Mouse (Mus musculus) intestine, embryonic 14.5 days (tissue): ENCODE measurements around the gene Cfap77. TPM values are rescaled to one million over a fixed set of nuclear protein-coding genes. Genes with fewer than 3 reads are reported as not detected.

Experiments used
- ATAC-seq: fragments of 200-750 bp; cut with Nextera tagmentation; replicated peaks from 2 replicates; pipeline ENCODE4 v1.8.0; 2017; ENCODE audit warnings: low read depth, moderate number of reproducible peaks, moderate TSS enrichment, moderate library complexity; ENCODE audit not compliant: low FRiP score, low TSS enrichment
- DNase-seq: peaks from one replicate; pipeline ENCODE4 v3.0.0-alpha.2; 2018; ENCODE audit warnings: low spot score
- H3K27ac ChIP-seq: fragments of 300-500 bp; sonication (generic); 2 replicates; pipeline ENCODE4 v1.5.1; 2014; ENCODE audit warnings: low read depth, mild to moderate bottlenecking, control low read depth
- H3K27me3 ChIP-seq: fragments of 300-500 bp; sonication (generic); replicated peaks from 2 replicates; pipeline ENCODE4 v1.6.1; 2014; ENCODE audit warnings: low read length, control low read depth; ENCODE audit not compliant: control insufficient read depth, insufficient read depth
- H3K36me3 ChIP-seq: fragments of 300-500 bp; sonication (generic); 2 replicates; pipeline ENCODE4 v1.6.1; 2014; ENCODE audit warnings: low read length, control low read depth; ENCODE audit not compliant: control insufficient read depth, insufficient read depth
- H3K4me1 ChIP-seq: fragments of 300-500 bp; sonication (generic); replicated peaks from 2 replicates; pipeline ENCODE4 v1.6.1; 2014; ENCODE audit warnings: low read length, control low read depth, mixed read lengths; ENCODE audit not compliant: control insufficient read depth, insufficient read depth
- H3K4me2 ChIP-seq: fragments of 300-500 bp; sonication (generic); 2 replicates; pipeline ENCODE4 v1.6.1; 2014; ENCODE audit warnings: low read length
- H3K4me3 ChIP-seq: fragments of 300-500 bp; sonication (generic); 2 replicates; pipeline ENCODE4 v1.5.1; 2014; ENCODE audit warnings: low read depth, low read length, control low read depth, mixed read lengths
- H3K9ac ChIP-seq: fragments of 300-500 bp; sonication (generic); 2 replicates; pipeline ENCODE4 v1.6.1; 2014; ENCODE audit warnings: mild to moderate bottlenecking, low read length
- H3K9me3 ChIP-seq: fragments of 300-500 bp; sonication (generic); 2 replicates; pipeline ENCODE4 v1.6.1; 2016; ENCODE audit warnings: low read length, control low read depth; ENCODE audit not compliant: control insufficient read depth
- WGBS: fragments of 180-500 bp; shearing (Covaris S2); extraction: QIAGEN DNeasy Blood & Tissue Kit; methylation state at CpG from one replicate; pipeline ENCODE4 v1.1.7; 2014; 5-methylcytosine and 5-hydroxymethylcytosine counted together
- polyA plus RNA-seq: library from polyadenylated mRNA; unstranded; fragments of >200 nt; fragmentation: Nextera tagmentation; extraction: Ambion mirVana; gene quantifications from 2 replicates; pipeline ENCODE4 v1.2.1, GENCODE M21; 2014

The Cfap77 gene
- polyA plus RNA-seq, 1 experiment from 2014 or later: 0.70 TPM

DNA sequence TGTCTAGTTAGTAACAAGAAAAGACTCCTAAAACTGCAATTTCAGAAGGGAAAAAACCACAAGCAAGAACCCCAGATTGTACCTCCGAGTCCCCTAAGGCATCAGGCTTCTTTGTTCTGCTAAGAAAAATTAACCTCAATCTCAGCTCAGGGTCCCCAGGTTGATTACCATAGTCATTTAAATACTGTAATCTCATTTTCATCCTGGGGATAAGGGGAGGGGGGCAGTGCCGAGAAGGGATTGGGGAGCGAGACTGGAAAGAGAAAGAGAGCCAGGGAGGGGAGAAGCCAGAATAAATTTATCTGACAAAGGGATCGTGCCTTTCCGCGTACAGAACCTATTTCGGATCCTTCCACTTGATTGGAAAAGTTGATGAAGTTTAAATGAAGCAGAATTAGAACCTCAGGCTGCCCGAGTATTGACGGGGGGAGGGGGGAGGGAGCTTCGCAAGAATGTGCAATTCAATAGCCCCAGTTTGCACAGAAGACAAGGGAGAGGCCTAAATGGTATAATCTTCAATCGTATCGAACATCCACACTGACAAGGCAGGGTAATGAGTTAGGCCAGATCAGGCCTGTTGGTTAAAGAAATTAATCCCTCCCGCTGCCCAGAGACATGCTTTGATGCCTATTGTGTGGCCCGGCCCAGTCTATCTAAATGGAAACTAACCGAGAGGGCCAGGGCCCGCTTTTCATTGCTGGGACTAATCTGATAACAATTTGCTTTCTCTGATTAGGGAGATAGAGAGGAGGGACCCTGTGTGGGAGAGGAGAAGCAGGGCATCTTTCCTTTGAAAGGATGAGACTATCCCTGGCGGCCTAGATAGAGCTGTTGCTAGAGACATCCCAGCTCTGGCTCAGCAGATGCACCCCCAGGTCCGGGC is 14.0 kb downstream of the Cfap77 start:
- DNase-seq (no peak), ATAC-seq (no peak)
- no peak overlapping the region for H3K27ac ChIP-seq
- 22% methylated on average over 18 of the region's 18 CpGs for WGBS
- H3K4me1 ChIP-seq: no peaks in the 10 kb centered on the region
- H3K36me3 ChIP-seq: no peaks in the 10 kb centered on the region
- no peak overlapping the region for H3K4me2 ChIP-seq
- H3K27me3 ChIP-seq: peaks cover 33% of the 10 kb centered on the region
- no peaks in the 10 kb centered on the region for H3K9me3 ChIP-seq
- H3K4me3 ChIP-seq: no peak overlapping the region
- no peak overlapping the region for H3K9ac ChIP-seq

DNA sequence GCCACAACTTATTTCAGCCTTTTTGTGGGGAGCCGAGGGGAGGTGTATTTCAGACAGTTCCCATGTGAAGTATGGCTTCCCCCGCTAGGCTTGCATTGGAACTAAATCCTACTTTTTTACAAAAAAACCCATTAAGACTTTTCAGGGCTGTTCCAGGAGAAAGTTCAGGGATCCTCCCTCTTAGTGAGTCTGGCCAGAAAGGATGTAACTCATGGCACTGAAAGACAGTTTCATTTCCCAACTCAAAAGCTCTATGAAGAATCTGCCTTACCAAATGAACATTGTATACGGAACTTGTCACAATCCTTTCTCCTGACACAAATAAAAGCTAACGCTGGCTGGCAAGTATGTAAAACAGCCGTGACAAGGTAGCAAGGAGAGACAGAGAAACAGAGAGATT is 15.1 kb downstream of the Cfap77 start:
- H3K27ac ChIP-seq: no peak overlapping the region
- DNase-seq: no peak
- H3K9ac ChIP-seq: no peak overlapping the region
- peaks cover 33% of the 10 kb centered on the region for H3K27me3 ChIP-seq
- H3K4me3 ChIP-seq: no peak overlapping the region
- 22% methylated on average over 5 of the region's 5 CpGs for WGBS
- H3K4me2 ChIP-seq: no peak overlapping the region
- no peaks in the 10 kb centered on the region for H3K4me1 ChIP-seq
- H3K9me3 ChIP-seq: no peaks in the 10 kb centered on the region
- no peak for ATAC-seq
- H3K36me3 ChIP-seq: no peaks in the 10 kb centered on the region

DNA sequence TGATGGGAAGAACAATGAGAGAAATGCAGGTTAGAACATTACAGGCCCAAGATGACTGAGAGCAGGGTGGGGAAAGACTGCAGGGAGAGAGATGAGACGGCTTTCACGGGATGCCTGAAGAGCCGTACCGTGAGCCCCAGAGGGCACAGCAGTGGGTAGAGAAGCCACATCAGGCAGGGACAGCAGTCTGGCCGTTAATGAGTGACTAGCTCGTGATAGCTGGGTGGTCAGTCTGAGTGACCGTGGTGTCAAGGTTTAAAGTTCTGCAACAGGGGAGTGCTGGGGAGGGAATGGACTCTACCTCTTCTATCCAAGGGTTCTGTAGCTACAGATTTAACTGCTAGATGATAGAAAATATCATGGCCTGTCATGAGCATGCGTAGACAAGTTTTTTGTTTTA is 19.2 kb downstream of the Cfap77 start:
- H3K36me3 ChIP-seq: no peaks in the 10 kb centered on the region
- ATAC-seq (no peak), DNase-seq (no peak)
- no peak overlapping the region for H3K27ac ChIP-seq
- H3K4me1 ChIP-seq: no peaks in the 10 kb centered on the region
- no peak overlapping the region for H3K9ac ChIP-seq
- 66% methylated on average over 8 of the region's 8 CpGs for WGBS
- H3K4me3 ChIP-seq: no peak overlapping the region
- no peak overlapping the region for H3K4me2 ChIP-seq
- H3K27me3 ChIP-seq: peaks cover 16% of the 10 kb centered on the region
- no peaks in the 10 kb centered on the region for H3K9me3 ChIP-seq

DNA sequence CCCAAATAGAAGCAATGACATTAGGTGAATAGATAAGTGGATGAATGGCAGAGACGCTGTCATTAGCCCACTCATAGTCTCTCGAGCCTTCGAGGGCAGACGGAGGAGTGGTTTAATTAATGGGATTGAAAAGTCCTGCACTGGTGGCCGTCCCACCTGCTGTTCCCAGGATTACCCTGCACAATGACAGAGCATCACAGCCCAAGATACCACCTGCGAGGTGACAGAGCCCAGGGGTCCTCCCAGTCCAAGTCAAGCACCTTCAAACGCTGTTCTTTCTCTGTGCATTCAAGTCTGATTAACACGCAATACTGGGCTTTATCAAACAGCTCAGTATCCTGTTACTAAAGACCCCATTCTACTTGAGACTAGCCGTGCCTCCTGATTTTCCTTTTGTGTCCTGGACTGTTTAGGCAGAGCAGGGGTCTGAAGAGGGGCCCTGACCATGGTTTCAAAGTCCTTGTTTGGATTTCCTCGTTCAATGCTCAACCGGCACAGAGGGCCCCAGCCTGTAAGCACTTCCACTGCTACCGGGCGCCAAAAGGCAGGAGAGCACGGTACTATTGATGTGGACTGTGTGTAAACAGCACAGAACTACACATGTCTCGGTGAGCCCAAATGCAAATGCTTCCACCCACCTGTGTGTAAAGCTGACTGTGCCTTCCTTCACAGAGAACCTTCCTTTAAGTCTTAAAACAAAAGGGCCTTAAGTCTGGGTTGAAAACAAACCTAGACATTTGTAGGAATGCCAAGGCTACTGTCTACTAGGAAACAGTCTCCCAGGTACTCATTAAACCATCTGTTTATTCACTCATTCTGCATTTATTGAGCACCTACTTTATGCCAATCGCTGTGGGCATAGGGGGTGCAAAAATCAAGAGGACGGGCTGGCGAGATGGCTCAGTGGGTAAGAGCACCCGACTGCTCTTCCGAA is 20.1 kb downstream of the Cfap77 start:
- H3K9ac ChIP-seq: no peak overlapping the region
- no peaks in the 10 kb centered on the region for H3K36me3 ChIP-seq
- no peak for ATAC-seq
- H3K4me2 ChIP-seq: no peak overlapping the region
- no peak overlapping the region for H3K27ac ChIP-seq
- H3K27me3 ChIP-seq: peaks cover 7% of the 10 kb centered on the region
- no peak overlapping the region for H3K4me3 ChIP-seq
- no peaks in the 10 kb centered on the region for H3K4me1 ChIP-seq
- no peak for DNase-seq
- 64% methylated on average over 20 of the region's 20 CpGs for WGBS
- H3K9me3 ChIP-seq: no peaks in the 10 kb centered on the region

DNA sequence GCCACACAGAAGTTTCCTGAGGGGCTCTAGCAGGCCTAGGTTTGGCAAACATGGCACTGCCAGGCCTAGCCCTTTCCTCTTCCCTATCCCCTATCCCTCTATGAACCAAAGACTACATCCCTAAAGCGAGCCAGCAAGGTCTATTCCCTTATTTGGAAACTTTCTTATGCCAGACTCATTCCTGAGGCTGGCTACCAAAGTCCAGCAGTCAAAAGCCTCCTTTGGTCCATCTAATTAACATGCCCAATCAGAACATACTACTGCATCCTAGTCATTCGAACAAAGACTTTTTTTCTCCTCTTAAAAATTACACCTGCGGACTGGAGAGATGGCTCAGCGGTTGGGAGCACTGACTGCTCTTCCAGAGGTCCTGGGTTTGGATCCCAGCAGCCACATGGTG is 22.9 kb downstream of the Cfap77 start:
- H3K9ac ChIP-seq: no peak overlapping the region
- no peaks in the 10 kb centered on the region for H3K9me3 ChIP-seq
- H3K36me3 ChIP-seq: no peaks in the 10 kb centered on the region
- H3K27me3 ChIP-seq: no peaks in the 10 kb centered on the region
- no peak overlapping the region for H3K4me2 ChIP-seq
- no peak overlapping the region for H3K27ac ChIP-seq
- no peak for DNase-seq
- H3K4me1 ChIP-seq: no peaks in the 10 kb centered on the region
- no peak for ATAC-seq
- H3K4me3 ChIP-seq: no peak overlapping the region
- 85% methylated on average over 4 of the region's 4 CpGs for WGBS

DNA sequence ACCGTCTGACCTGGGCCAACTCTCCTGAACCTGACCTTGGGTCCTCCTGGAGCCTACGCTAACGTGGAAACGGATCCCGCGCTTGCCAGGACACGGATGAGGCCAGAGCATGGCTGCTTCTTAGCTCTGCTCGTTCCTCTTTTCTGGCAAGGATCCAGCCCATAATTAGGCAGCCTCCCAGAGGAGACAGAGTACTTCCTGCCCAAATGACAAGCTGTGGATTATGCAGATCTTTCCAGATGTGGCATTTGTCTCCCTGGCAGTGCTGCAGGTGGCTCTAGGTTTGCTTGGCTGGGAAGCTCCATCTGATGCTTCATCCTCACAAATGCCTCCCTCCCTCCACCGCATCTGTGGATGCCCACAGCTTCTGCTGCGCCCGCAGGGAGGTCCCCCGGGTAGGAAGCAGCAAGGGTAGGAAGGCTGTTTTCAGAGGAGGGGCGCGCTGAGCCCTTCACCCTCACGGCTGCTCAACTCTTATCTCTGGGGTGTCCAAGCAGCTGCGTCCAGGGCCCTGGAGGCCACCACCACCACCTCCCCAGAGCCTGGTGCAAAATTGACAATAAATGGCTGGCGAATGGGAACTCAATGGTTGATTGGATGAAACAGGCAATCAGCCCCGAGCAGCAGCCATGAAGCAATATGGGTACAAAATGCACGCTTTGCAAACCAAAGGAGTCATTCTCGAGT is 24.7 kb downstream of the Cfap77 start:
- Histone ChIP-seq H3K9me3 (no peaks in the 10 kb centered on the region), H3K4me2 (no peak overlapping the region), H3K36me3 (no peaks in the 10 kb centered on the region), H3K4me1 (no peaks in the 10 kb centered on the region), H3K27ac (no peak overlapping the region), H3K27me3 (no peaks in the 10 kb centered on the region), H3K4me3 (no peak overlapping the region), H3K9ac (no peak overlapping the region)
- 44% methylated on average over 20 of the region's 20 CpGs for WGBS
- ATAC-seq (no peak), DNase-seq (no peak)

DNA sequence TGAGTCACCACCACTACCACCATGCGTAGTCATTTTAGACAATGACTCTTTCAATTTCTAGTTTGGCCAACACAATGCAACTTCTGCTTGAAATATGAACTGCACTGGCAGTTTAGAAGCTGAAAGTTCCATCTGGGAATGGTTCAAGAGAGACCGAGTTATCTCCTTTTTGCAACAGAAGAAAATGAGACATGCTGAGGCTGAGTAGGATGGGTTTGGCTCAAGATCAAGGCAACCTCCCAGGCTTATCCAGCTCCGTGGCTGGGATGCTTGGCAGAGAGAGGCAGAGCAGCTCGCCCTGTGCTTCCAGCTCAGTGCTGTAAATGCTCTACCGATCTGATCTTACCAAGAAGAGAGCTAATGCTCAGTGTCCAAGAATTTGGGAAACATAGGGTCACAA is 29.6 kb downstream of the Cfap77 start:
- no peak overlapping the region for H3K4me3 ChIP-seq
- no peak overlapping the region for H3K4me2 ChIP-seq
- 0 out of 2 replicates have a peak, but pooled peaks cover 3% of the 10 kb centered on the region for H3K27me3 ChIP-seq
- no peak overlapping the region for H3K27ac ChIP-seq
- no peaks in the 10 kb centered on the region for H3K4me1 ChIP-seq
- no peaks in the 10 kb centered on the region for H3K9me3 ChIP-seq
- ATAC-seq (no peak), DNase-seq (no peak)
- no peaks in the 10 kb centered on the region for H3K36me3 ChIP-seq
- no peak overlapping the region for H3K9ac ChIP-seq
- 75% methylated on average over 5 of the region's 5 CpGs for WGBS

DNA sequence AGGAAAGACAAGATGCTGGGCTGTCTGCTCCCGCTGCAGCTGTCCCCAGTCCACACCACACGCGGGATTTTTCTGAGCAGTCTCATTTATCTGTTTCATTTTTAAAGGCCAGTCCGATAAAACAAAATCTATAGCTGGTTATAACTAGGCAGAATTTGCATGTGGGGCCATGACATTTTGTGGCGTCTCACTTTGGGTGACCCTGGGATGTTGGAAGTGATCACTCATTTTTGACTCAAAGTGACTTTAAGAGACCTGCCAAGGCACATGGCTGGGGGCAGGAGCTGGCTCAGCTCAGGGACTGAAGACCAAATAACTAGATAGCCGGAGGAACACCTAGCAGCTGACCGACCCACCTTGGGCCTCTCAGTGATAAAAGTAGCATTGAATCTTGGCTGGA is 31.9 kb downstream of the Cfap77 start:
- 0 out of 2 replicates have a peak, but pooled peaks cover 3% of the 10 kb centered on the region for H3K27me3 ChIP-seq
- H3K27ac ChIP-seq: no peak overlapping the region
- H3K36me3 ChIP-seq: no peaks in the 10 kb centered on the region
- H3K9me3 ChIP-seq: no peaks in the 10 kb centered on the region
- 87% methylated on average over 7 of the region's 7 CpGs for WGBS
- DNase-seq: no peak
- H3K4me3 ChIP-seq: no peak overlapping the region
- no peaks in the 10 kb centered on the region for H3K4me1 ChIP-seq
- ATAC-seq: no peak
- H3K4me2 ChIP-seq: no peak overlapping the region
- H3K9ac ChIP-seq: no peak overlapping the region
